Mouse (Mus musculus) heart, postnatal 0 days (tissue): ENCODE results near the gene Slitrk1.

ENCODE experiments used
- CTCF ChIP-seq: IDR thresholded peaks from 2 replicates; pipeline ENCODE4 v1.5.1; 2016; ENCODE audit warnings: antibody characterized with exemption, control low read depth, low read depth
- EP300 ChIP-seq: IDR thresholded peaks from 2 replicates; pipeline ENCODE4 v1.6.1; 2016; ENCODE audit warnings: antibody characterized with exemption, low read depth

GRCm38 (mm10) chr14:108895456-108895855, 18.5 kb downstream of the Slitrk1 start:
- no peak for TF ChIP-seq CTCF
- no peak for TF ChIP-seq EP300
